Mouse (Mus musculus): ENCODE measurements around the gene Ewsr1.

GRCm38 (mm10) chr11:5059230-5059629 lies 39.8 kb downstream of the Ewsr1 start:
- no peak for TF ChIP-seq ZC3H11A (IDR thresholded peaks at IDR 0.05; ENCODE audit: low read depth, low read length)
- no peak for TF ChIP-seq E2F4 (IDR thresholded peaks at IDR 0.05; ENCODE audit: borderline replicate concordance, low read depth, low read length)
- TF ChIP-seq KAT2A (conservative IDR thresholded peaks at IDR 0.05; ENCODE audit: low read depth, low read length), result no peak
- TF ChIP-seq MAZ (IDR thresholded peaks at IDR 0.05; ENCODE audit: low read depth, low read length), result no peak
